Mouse (Mus musculus) lung, adult 2 months (tissue): ENCODE data around the gene Sgcd.

Experiments used
- CTCF ChIP-seq: fragments of 200-500 bp; IDR thresholded peaks from 2 replicates; pipeline ENCODE4 v1.5.1; 2011; ENCODE audit warnings: mild to moderate bottlenecking, low read length, control low read depth; ENCODE audit not compliant: insufficient read depth
- POLR2A ChIP-seq: fragments of 200-500 bp; IDR thresholded peaks from 2 replicates; pipeline ENCODE4 v1.6.1; 2011; ENCODE audit warnings: low read depth, mild to moderate bottlenecking, control low read depth, low read length, borderline replicate concordance; ENCODE audit errors: extremely low read depth

DNA sequence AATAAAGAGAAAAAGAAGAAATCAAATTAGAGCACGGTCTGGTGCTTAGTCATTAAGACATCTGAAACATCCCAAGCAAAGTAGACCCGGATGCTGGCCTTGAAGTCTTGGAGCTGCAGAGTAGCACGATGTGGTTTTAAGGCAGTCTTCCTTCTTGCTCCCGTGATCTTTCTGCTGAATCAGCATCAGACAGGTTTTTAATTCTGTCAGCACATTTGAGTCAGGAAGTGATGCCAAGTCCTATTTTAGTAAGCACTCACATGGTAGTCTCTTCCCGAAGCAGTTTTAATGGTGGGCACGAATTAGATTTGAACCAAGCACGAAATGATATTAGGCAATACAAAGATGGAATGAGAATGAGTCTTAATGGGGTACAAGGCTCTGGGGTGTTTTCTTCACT is 789.7 kb downstream of the Sgcd start:
- no peak for TF ChIP-seq CTCF
- no peak for TF ChIP-seq POLR2A
